Mouse (Mus musculus): ENCODE data around the gene 1810024B03Rik.
A peak's percentile ranks its signal among the peaks of the same experiment; 100 is the strongest.
"Not testable (repeated sequence)": the region's sequence is repeated elsewhere in the genome, so short reads cannot be mapped to it uniquely, and the experiment has no call there.

1810024B03Rik gene

DNA sequence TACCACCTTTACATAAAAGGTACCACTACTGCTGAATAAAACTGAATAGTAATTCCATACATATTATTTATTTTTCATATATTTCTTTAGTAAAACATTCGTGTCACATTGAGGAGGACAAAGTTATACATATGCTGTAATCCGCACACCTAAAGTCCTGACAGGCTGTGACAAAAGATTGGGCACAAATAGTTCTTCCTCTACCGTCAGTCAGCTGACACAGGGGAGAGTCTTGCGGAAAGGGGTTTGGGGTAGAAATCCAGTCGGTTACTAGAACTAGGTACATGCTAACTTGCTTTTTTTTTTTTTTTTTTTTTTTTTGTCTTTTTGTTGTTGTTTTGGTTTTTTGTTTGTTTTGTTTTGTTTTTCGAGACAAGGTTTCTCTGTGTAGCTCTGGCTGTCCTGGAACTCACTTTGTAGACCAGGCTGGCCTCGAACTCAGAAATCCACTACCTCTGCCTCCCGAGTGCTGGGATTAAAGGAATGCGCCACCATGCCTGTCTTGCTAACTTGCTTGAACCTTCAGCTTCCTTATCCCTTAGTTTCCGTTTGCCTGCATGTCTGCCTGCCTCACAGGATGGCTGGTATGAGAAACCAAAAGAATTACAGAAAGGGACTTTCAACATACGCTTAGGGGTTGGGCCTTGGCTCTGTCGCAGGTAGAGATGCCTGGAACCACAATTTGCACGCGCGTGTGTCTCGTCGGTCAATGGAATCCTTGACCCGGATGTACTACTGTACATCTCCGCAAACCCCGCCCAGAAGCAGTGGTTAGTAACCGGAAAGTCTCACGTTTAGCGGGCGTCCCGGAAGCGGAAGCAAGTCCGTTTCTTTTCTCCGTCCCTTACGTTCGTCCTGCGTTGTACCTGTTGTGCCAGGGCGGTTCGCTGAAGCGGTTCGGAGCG lies at the start of gene 1810024B03Rik, which contains the start of gene Snrnp200:
Gene 1810024B03Rik, minus strand, starts transcription at position 734 of the 905 bp plus-strand sequence.
Gene Snrnp200, plus strand, starts transcription at position 840 of the 905 bp plus-strand sequence.
- peak; percentile 99 for DNase-seq (ENCODE audit: low read depth, low spot score)

DNA sequence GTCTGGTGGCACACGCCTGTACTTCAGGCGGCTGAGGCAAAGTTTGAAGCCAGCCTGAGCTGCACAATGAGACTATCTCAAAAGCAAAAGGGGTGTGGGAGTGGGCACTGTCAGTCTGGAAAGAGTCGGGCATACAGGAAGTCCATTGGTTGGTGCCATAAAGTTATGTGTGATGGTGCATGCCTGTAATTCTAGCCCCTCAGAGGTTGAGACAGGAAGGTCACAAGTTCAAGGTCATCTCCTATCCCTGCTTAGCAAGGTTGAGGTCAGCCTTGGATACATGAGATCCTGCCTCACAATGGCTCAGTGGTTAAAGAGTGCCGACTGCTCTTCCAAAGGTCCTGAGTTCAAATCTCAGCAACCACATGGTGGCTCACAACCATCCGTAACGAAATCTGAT lies 47.2 kb upstream of the 1810024B03Rik start:
- peak; percentile 85 for DNase-seq (ENCODE audit: low read depth, low spot score)

DNA sequence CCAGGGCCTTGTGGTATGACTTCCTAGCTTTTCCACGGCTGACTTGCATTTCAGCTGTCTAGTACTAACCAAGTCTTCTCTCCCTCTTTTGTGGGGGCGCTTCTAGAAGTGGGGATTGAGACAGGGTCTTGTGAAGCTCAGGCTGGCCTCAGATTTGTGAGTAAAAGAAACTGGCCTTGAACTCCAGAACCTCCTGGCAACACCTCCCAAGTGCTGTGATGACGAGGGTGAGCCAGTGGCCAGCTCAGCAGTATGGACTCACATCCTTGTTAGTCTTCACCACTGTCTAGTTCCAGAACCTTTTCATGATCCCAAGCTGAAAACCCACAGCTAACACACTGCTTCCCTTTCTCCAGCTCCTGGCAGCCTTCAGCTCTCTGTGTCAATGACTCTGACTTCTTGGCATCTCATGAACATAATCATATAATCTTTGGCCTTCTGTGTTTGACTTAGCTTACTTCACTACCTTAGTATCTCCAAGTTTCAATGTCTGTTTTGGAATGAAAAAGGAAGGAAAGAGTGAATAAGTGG lies 46.6 kb upstream of the 1810024B03Rik start:
- DNase-seq (ENCODE audit: low read depth, low spot score): no peak

DNA sequence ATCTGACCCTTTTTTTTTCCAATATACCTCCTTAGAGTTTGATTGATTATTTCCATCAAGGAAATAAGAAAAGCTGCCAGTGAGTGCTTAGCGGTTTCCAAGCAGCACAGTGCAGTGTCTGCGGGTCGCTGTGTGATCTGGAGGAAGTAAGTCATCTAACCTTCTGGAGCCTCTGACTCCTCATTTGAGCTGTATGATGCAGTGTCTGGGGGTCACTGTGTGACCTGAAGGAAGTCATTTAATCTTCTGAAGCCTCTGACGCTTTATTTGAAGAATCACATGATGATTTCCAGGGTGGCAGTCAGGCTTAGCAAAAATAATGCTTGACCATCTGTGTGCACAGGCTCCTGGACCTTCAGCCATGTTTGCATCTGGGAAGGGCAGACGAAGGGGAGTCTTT lies 44.7 kb upstream of the 1810024B03Rik start:
- peak; percentile 10 for DNase-seq (ENCODE audit: low read depth, low spot score)

DNA sequence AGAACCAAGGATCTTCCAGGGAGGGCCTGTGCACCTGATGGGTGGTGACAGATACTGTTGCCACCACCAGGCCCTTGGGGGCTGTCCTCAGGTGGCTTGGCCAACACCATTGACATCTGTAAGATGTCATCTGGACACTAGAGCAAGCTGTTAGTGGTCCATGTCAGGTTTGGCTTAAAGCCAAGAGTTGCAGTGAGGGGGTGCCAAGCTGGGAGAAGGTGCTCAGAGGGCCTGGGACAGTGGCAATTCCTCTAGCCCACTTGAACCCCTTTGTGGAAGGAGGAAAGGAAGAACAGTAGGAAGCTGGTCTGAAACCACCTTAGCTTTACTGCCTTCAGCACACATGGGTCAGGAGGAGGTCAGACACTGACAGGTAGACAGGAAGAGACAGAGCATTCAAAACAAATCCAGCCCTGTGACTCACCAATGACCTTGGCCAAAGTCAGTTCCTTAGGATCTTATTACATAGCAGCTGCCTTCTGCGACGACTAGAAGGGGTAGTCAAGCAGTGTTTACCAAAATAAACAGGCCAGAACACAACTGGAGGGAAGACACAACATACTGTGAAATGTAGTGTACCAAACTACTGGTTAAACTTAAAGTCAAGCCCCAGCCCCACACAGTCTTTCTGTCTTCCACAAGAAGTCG lies 43.9 kb upstream of the 1810024B03Rik start:
- peak; percentile 68 for DNase-seq (ENCODE audit: low read depth, low spot score)

DNA sequence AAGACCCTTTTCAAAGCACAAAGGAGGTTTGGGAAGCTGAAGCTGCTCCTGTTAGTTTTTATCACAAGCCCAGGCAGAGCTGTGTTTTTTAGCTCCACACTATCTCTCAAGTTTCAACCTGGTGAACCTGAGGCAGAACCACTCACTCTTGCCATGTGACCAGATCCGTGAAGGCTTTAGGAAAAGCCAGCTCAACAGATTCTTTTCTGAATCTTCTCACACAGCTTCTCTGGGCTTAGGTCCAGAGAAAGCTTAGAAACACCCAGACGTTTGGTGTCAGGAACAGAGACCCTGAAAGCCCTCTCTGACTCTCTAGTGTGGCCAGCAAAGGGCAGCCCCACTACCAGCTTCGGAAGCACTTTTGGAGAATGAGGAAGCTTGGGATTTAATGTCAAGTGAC lies 43.4 kb upstream of the 1810024B03Rik start:
- no peak for DNase-seq (ENCODE audit: low read depth, low spot score)

DNA sequence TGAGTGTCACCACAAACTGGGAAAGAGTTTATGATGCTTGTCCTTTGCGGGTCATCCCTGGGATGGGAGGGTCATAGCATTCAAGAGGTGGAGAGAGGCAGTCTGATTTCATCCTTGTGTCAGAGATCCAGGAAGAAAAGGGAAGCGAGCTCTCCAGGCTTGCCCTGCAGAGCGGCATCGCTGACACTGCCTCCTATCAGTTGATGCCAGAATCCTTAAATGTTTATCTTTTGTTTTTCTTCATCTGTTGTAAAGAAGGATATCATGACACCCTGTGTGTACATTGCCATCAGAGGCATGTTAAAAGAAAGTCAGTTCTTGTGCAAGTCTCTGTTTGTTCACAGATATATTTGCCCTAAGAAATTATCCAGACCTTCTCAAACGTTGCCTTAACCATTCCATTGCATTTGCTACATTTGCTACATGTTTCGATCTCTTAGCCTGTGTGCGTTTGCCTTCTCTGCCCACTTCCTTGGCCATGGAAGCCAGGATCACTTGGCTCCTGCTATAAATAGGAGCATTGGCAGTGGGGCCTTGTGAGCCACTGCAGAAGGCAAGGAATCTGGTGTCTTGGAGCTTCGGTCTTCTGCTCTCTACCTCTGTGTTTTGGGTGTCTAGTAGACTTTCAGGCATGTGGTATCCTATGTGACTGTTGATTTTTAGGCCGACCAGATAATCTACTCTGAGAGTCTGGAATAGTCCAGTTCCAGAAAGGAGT lies 42.4 kb upstream of the 1810024B03Rik start:
- DNase-seq (ENCODE audit: low read depth, low spot score): no peak

DNA sequence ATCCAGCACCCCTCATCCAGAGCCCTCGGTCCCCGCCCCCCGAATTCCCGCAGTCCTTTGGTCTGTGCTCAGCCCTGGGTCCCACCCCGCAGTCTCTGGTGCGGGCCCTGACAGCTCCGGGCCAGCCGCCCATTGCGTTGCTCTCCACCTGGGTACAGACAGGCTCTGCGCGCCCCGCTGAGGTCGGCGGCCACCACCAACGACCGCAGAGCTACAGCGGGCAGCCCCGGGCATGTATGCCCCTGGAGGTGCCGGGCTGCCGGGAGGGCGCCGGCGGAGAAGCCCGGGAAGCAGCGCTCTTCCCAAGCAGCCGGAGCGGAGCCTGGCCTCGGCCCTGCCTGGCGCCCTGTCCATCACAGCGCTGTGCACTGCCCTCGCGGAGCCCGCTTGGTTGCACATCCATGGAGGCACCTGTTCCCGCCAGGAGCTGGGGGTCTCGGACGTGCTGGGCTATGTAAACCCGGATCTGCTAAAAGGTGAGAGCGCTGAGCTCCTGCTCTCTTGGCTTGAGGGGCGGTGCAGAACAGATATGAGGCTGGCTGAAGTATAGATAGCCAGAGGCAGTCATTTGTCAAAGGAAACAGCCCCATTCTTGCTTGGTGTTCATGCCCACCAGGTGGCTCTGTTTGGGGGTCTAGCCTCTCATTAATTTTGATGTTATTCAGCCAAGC lies 40.4 kb upstream of the 1810024B03Rik start:
- peak; percentile 72 for DNase-seq (ENCODE audit: low read depth, low spot score)

DNA sequence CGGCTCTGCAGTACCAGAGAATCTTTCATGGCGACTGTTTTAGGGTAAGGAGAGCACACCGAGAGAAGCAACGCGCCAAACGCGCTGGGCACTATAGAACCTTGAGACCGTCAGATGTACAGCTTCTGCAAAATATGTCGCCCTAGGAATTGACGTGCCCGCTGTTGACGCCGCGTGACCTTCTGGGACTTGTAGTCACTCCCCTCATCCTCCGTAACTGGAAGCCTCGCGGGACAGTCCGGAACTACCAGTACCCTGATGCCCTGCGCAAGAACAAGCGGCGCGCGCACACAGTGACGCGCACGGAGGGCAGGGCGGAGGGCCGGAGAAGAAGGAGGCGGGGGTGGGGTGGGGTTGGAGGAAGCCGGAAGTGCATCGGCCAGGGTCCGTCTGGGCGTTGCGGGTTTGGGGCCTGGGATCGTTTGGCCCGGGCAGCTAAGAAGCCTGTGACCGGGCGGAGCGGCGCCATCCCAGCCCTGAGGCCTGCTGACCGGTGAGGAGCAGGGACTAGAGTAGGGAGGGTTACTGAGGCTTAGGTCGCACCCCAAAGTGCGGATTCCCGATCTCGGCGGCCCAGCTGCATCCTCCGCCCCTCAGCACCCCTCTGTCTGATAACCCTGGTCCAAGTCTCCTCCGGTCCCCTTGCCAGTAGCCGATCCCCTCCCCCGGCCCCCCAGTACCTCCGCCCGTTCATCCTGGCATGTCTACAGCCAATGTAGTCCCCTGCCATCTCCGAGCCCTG lies 39.7 kb upstream of the 1810024B03Rik start, which contains the start of the genes Ciao1 and Tmem127:
Gene Ciao1, minus strand, starts transcription at position 225 of the 742 bp plus-strand sequence.
Gene Tmem127, plus strand, starts transcription at position 317 of the 742 bp plus-strand sequence.
- DNase-seq (ENCODE audit: low read depth, low spot score): peak; percentile 99

DNA sequence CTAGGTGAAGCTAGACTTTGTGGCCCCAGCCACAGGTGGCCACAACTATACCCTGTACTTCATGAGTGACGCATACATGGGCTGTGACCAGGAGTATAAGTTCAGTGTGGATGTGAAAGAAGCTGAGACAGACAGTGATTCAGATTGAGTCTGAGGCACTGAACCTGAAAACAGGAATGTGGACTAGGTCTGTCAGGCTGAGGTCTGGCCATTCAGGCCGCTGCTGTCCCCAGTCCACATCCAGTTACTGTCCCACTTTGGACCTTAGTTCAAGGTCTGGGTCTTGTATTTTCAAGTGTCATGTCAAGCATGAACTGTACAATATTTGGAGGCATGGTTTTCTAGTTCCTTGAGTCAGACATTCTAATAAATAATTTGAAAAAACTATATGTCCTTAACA lies 32.0 kb upstream of the 1810024B03Rik start:
- DNase-seq (ENCODE audit: low read depth, low spot score): no peak

DNA sequence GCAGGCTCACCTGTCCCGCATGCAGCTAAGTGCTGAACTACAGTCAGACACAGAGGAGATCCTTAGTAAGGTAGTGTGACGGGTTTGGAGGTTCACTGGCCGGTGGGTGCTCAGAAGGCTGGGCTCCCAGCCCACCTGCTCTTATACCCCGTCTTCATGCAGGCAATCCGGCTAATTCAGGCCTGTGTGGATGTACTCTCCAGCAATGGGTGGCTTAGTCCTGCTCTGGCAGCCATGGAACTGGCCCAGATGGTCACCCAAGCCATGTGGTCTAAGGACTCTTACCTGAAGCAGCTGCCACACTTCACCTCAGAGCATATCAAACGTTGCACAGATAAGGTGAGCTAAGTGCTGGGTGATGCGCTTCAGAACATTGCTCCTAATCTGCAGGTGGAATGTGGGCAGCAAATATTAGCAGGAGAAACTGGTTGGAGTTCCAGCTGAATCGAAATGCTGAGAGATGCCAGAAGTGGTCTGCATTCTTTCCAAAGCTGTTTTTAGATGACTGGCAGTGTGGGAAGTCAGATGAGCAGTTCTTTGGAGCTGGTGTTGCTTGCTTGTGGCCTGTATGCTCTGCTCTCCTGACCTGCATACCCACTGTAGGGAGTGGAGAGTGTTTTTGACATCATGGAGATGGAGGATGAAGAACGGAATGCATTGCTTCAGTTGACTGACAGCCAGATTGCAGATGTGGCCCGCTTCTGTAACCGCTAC lies 30.0 kb upstream of the 1810024B03Rik start:
- no peak for DNase-seq (ENCODE audit: low read depth, low spot score)

DNA sequence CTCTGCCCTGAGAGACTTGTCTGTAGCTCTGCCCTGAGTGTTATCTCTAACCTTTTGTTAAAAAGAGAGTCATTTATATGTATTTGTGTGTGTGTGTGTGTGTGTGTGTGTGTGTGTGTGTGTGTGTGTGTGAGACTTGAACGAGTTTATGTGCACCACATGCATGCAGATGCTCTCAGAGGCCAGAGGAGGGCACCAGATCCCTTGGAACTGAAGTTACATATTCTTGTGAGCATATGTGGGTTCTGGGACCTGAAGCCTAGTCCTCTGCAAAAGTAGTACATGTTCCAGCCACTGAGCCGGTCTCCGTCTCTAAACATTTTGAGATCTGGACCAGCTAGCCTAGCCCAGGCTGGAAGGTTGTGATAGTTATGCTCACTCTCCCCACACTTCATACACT lies 17.2 kb upstream of the 1810024B03Rik start:
- peak; percentile 64 for DNase-seq (ENCODE audit: low read depth, low spot score)

DNA sequence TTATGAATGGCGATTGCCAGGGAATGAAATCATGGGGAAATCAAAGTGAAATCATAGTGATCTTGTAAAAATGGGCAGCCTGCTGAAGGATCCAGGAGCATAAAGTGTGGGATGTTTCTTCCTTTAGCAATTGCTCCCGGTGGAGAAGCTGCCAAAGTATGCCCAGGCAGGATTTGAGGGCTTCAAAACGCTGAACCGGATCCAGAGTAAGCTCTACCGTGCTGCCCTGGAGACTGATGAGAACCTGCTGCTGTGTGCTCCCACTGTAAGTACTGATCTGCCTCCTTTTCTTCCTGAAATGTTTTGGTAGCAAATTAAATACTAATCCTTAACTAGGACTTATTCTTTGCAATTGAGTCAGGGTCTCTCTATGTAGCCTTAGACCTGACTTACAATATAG lies 9.7 kb upstream of the 1810024B03Rik start:
- DNase-seq (ENCODE audit: low read depth, low spot score): no peak

DNA sequence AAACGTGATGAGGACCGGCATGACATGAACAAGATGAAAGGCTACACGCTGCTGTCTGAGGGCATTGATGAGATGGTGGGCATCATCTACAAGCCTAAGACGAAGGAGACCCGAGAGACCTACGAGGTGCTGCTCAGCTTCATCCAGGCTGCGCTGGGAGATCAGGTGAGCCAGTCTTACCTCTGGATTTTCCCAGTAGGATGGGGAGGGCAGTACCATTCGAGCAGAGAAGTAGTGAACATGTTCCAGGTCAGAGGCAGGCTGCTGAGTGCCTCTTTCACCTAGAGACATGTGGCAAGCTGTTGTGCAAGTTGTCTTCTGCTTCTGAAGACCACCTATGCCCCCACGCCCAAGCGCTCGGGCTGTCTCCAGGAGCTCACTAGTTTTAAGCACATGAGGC lies 2.6 kb upstream of the 1810024B03Rik start:
- DNase-seq (ENCODE audit: low read depth, low spot score): no peak

DNA sequence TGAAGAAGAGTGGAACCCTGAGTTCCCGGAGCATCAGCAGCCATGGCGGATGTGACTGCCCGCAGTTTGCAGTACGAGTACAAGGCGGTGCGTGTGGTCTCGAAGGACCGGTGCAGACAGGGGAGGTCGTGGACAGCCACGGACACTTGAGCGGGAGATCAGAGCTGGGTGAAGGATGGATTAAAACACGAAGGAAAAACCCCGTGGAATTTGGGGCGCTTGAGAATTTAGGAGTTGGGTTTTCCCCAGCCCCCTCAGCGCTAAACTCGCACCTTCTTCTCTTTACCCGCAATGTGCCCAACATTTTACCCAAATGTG lies 331 bp upstream of the 1810024B03Rik start:
- no peak for DNase-seq (ENCODE audit: low read depth, low spot score)

DNA sequence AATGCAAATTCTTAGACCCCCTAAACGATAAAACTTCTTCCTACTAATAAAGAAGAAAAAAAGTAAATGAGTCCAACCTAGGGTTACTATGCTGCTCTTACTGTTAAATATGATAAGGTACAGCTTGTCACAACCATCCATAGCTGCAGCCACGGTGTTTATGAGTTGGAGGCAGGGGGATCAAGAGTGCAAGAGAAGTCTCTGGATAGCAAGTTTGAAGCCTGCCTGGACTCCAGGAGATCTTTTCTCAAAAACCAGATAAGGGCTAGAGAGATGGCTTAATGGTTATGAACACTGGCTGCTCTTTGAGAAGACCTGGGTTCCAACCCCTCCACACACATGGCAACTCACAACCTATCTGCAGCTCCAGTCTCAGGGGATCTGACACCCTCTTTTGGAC lies 1.2 kb downstream of the 1810024B03Rik start:
- no peak for DNase-seq (ENCODE audit: low read depth, low spot score)

DNA sequence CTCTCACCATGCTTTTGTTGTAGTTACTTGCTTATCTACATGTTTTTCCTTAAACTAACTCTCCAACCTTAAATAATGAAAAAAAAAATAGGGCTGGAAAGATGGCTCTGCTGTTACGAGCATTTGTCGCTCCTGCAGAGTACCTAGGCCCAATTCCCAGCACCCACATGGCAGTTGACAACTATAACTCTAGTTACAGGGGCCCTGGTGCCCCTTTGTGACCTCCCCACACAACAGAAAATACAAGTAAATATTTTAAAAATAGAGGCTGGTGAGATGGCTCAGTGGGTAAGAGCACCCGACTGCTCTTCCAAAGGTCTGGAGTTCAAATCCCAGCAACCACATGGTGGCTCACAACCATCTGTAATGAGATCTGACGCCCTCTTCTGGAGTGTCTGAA lies 2.1 kb downstream of the 1810024B03Rik start:
- DNase-seq (ENCODE audit: low read depth, low spot score): not testable (repeated sequence)

DNA sequence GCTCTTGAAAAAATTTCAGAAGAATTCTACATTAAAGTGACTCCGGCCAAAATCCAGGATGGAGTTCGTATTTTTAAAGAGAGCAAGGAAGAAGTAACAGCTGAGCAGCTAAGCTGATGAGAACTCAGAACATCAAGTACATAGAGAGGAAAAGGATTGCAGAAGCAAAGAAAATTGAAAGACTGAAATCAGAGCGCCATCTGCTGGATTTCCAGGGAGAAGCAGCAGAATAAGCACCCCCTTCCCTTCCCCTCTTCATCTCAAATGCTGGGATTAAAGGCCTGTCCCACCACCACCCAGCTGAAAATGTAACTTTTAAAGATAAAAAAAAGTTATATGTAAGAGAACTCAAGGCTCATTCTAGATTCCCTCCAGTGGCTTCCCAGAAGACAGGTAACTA lies 3.1 kb downstream of the 1810024B03Rik start:
- DNase-seq (ENCODE audit: low read depth, low spot score): peak; percentile 72

DNA sequence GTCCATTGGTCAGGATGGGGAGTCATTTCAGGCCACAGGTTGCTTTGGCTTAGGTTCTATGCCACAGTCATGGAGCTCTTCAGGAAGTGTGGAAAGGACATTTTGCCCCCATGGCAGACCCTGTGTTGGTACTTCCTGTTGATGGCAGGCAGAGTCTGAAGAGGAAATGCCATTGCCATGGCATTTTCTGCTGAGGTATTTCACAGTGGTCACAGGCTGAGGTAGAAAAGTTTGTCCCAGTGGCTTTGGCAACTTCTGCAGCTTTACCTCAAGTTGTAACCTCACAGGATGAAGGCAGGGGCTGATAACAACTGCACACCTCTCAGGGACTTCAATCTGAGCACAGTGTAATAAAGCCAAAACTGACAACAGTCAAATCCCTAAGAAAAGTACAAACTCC lies 18.5 kb downstream of the 1810024B03Rik start:
- DNase-seq (ENCODE audit: low read depth, low spot score): no peak

Data from R1 (cell line).